Mouse (Mus musculus) heart, adult 9 months (tissue): ENCODE results near the gene Rnaseh1.

Source experiments
- DNase-seq, 2 experiments: peaks; one replicate each; pipeline ENCODE4 v3.0.0; 2022; ENCODE audit warnings: low spot score in 2 of 2

Gene Rnaseh1

DNA sequence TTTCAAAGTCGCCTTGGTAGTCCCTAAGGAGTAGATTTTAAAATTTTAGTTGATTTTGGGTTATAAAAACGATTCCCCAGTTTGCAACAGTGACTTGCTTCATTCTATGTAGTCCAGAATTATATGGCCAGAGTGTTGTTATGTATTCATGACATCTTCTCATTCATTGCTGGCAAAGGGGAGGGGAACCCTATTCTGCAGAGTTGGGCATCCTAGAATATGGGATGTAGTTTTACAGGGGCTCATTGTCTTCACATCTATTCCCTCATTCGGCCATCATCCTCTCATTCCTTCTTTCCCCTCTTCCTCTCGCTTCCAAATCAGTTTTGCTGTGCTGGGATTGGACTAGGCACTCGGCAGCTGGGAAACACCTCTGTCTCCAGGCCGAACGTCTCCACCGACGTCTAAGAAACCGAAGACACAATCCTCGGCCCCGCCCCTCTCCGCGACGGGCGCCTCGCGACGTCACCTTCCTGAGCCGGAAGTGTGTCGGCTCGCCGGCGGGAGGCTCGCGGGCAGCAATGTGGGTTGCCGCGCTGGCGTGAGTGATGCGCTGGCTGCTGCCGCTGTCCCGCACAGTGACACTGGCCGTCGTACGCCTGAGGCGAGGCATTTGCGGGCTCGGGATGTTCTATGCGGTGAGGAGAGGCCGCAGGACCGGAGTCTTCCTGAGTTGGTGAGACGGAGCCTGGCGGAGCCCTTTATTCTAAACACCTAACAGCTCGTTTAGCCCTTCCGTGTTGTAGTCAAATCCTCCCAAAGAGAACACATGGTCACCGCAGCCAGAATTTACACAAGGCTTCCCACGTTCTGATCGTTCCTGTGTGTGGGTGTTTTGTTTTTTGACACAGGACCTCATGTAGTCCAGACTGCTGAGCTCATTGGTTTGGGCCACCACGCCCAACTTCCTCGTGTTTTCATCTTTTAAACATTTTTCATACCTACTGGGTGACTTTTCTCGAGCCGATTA is at the start of gene Rnaseh1:
Gene Rnaseh1, plus strand, starts transcription at position 462 of the 970 bp plus-strand sequence.
- peak; percentile 82 to 86 for DNase-seq

GRCm38 (mm10) chr12:28602259-28602658 is 47.1 kb upstream of the Rnaseh1 start:
- peak; percentile 51 to 60 for DNase-seq

GRCm38 (mm10) chr12:28603494-28603893 is 45.9 kb upstream of the Rnaseh1 start:
- no peak for DNase-seq

- DNase-seq, result no peak
These were observed 41.7 kb upstream of the Rnaseh1 start for GRCm38 (mm10) chr12:28607546-28608305.

DNA sequence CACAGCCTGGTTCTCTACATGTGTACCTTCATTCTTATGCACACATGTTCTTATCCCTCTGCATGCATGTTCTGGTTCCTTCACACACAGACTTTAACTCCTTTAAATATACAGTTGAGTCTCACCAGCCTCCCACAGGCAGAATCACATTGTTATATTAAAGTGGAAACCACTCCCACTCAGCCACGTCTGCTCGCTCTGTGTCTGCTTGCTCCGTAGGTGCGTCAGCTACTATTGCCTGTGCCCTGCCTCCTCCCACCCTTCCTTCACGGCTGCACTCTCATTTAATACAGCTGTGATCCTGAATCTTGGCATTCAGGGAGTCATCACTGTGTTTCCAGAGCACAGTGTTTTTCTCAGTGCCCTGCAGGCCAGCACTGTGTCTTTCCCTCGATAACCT is 37.0 kb upstream of the Rnaseh1 start:
- DNase-seq, result no peak

GRCm38 (mm10) chr12:28614401-28614800 is 35.0 kb upstream of the Rnaseh1 start:
- DNase-seq, result peak in 1 of 2 experiments; percentile 14

DNA sequence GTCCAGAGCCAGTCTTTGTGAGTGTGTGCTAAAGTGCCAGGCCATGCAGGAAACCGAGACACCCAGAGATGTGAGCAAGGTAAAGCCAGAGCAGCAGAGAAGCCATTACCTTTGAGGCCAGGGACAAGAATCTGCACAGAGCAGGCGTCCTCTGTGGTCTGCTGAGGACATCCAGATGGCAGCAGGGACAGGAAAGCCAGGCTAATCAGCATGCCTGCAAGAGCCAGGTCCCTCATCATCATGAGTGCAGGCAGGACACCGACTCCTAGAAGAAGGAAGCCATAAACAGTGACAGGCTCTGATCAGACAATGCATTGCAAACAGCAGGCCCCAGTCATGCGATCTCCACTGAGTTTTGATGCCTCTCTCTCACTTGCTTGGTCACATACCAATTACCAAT is 32.1 kb upstream of the Rnaseh1 start:
- DNase-seq, result no peak

DNA sequence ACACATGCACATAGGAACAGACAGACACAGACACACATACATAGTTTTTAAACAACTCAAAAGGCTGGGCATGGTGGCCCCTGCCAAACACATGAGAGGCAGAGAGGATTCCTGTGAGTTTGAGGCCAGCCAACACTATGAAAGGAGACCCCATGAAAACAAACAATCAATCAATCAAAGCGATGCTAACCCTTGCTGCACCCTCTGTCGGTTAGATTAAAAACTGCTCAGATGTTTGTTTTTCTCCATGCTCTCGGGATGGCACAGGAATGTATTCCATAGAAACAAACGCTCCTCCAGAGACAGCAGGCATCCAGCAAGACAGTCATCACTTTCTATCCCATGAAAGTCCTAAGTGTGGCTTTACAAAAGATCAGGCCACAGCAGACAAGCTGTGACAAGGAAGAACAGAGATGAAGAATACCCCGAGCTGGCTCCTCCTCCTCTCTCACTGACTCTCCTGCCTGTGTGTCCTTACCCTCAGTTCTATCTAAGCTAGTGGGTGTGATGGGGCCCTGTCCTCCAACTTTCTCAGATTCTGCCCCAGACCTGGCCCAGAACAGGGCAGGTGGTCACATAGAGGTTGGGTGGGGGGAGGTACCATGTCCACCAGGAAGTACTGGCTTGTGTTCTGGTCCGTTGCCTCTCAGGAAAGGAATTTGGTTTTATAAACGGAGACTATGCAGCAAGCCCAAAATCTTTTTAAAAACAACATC is 27.8 kb upstream of the Rnaseh1 start:
- no peak for DNase-seq

GRCm38 (mm10) chr12:28622167-28622532 is 27.3 kb upstream of the Rnaseh1 start:
- peak in 1 of 2 experiments; percentile 12 for DNase-seq

- DNase-seq, result no peak
These were observed 26.8 kb upstream of the Rnaseh1 start for GRCm38 (mm10) chr12:28622641-28623040.

GRCm38 (mm10) chr12:28623195-28623594 is 26.2 kb upstream of the Rnaseh1 start, which contains the start of gene Colec11:
Gene Colec11, minus strand, starts transcription at chr12:28623377.
- peak; percentile 67 to 80 for DNase-seq

DNA sequence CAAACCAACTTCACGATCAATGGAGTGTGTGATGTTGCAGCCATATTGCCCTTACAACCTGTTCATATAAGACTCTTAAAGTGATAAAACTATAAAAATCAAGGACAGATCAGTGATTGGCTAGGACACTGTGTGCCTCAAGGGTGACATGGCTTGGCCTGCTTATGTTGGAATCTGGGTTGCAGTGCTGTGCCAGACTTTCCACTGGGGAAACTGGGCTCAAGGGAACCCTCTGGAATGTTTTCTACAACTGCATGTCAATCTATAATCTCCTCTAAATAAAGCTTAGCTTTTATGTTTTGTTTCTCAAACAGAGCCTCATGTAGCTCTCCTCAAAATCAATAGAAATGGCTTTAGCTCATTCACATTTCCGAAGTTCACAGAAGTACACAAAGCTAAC is 25.2 kb upstream of the Rnaseh1 start:
- peak in 1 of 2 experiments; percentile 6 for DNase-seq

- peak; percentile 16 to 35 for DNase-seq
These were observed 24.0 kb upstream of the Rnaseh1 start for GRCm38 (mm10) chr12:28625407-28625806.

DNA sequence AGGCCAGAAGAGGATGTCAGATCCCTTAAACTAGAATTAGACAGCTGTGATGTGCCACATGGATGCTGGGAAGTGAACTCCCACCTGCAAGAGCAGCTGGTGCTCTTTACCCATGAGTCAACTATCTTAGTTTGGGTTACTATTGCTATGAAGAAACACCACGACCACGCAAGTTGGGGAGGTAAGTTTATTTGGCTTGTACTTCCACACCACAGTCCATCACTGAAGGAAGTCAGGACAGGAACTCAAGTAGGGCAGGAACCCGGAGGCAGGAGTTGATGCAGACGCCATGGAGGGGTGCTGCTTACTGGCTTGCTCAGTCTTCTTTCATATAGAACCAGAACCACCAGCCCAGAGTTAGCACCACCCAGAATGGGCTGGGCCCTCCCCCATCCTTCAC is 22.3 kb upstream of the Rnaseh1 start:
- no peak for DNase-seq

DNA sequence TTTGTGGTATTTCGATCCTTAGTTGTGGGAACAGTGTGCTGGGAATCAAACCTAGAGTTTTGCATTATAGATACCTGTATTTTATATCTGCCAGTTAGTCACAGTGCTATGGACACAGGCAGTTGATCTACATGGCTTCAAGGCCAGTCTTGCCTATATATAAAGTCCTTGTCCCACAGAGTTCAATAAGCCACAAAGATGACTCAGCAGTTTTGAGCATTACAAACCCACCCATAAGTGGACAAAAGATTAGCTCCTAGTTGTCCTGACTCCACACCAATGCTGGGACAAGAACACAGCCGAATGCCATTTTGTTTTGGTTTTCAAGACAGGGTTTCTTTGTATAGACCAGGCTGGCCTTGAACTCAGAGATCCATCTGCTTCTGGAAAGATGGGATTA is 21.0 kb upstream of the Rnaseh1 start:
- DNase-seq, result no peak

DNA sequence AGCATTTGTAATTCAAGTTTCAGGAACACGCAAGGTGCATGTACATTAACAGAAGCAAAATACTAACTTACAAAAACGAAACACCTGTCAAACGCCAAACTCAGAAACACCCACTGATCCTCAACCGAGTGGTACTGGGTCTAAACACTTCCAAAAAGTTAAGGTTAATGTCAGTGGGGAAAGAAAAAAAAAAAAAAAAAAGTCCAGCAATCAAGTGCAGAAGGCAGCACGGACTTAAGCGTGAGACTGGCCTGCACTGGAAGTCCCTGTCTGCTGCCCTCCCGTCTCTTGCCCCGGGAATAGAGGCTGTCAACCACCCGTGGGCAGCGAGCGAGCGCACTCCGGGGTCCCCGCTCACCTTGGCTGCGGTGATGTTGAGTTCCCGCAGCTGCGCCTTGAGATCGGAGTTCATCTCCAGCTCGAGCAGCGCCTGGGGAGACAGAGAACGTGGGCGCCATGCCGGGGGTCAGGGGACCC is 14.3 kb upstream of the Rnaseh1 start:
- no peak for DNase-seq

- peak; percentile 92 to 94 for DNase-seq
These were observed 13.6 kb upstream of the Rnaseh1 start, which contains the start of gene Rps7 for GRCm38 (mm10) chr12:28635535-28636476. Gene Rps7, minus strand, starts transcription at chr12:28635953.

GRCm38 (mm10) chr12:28636543-28636942 is 12.9 kb upstream of the Rnaseh1 start:
- no peak for DNase-seq

DNA sequence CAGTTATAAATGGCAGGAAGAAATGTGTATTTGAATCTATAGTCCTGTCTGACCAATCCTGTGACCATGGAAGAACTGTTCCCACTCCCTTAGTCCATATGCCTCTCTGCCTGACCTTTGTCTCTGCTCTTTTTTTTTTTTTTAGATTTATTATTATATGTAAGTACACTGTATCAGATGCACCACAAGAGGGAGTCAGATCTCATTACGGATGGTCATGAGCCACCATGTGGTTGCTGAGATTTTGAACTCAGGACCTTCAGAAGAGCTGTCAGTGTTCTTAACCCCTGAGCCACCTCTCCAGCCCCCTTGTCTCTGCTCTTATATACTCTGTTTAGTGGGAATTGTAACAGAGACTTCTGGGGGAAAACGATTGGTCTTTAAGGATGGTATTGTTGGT is 10.6 kb upstream of the Rnaseh1 start:
- no peak for DNase-seq

DNA sequence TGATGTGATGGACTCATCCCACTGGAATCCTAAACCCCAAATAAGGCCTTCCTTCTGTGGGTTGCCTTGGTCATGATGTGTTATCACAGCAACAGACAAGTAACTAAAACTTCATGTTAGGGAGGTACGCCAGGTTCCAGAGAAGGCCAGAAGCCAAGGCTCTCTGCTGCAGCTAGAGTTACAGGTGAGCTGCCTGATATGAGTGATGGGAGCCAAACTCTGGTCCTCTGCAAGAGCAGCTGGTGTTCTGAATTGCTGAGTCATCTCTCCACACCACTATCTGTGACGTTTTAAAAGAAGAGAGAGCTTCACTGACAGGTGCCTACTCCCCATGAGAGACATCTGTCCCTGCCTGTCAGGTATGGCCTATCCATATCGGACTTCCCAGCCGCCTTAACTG is 13.2 kb downstream of the Rnaseh1 start:
- DNase-seq, result no peak

GRCm38 (mm10) chr12:28666734-28667133 is 17.3 kb downstream of the Rnaseh1 start:
- DNase-seq, result no peak
